Mouse (Mus musculus) testis, adult 2 months (tissue): Measurements from ENCODE around the gene Sergef.

ENCODE experiments used
- CTCF ChIP-seq: fragments of 200-500 bp; IDR thresholded peaks from 2 replicates; pipeline ENCODE4 v1.5.1; 2012; ENCODE audit warnings: low read depth, mild to moderate bottlenecking, inconsistent platforms, low read length, moderate library complexity; ENCODE audit not compliant: control insufficient read depth, insufficient read depth, insufficient replicate concordance
- POLR2A ChIP-seq: fragments of 200-500 bp; IDR thresholded peaks from 2 replicates; pipeline ENCODE4 v1.6.1; 2012; ENCODE audit warnings: low read depth, mild to moderate bottlenecking, inconsistent platforms, low read length, moderate library complexity; ENCODE audit not compliant: control insufficient read depth

DNA sequence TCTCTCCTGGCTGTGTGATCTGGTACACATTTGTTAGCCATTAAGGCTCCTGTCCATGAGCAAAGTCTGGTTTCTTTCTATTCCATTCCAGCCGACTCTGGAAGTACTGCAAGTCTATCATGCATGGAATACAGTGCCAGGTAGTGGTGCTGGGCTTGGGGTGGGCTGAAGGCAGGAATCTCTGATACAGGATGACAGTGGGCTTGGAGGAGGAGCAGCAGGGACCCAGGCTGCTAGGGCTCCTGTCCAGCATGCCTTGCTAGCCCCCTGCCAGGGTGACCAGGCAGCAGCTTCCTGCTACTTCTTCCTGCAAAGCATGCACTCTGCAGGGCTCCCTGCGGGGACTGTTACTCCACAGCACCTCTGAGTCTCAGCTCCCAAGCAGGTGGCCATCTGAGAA lies 128.8 kb downstream of the Sergef start:
- TF ChIP-seq CTCF = no peak
- no peak for TF ChIP-seq POLR2A
